Comparison of ENCODE assay signal across 8 mouse cellular contexts in the genomic region with DNA sequence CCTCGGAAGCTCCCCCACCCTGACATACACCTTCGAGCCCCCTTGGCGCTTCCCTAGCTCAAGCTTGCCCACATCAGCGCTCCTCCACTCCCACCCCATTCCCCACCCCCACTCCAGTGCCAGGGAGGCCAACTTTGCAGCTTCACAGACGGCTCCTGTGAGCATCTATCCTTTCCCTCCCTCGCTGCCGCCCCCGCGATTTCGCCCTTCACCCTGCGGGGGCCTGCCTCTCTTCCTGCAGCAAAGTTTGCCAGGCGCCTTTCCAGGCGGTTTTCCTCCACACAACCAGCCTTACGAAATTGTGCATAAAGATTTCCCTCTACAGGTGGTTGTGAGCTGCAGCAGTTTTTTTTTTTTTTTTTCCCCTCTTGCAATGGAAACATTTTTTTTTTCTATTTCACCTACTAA.
DNase-seq lines count a peak whose midpoint lies in the region; ATAC-seq and TF ChIP-seq lines count a peak whose summit lies in the region.

No protein-coding gene starts in this region.

- 2% methylated on average over 14 of the region's 14 CpGs for WGBS in kidney, adult 2 months
- under 1% methylated on average over 14 of the region's 14 CpGs for WGBS in forebrain, embryonic 12.5 days
- WGBS in neural tube, embryonic 14.5 days = 0% methylated on average over 13 of the region's 14 CpGs

- no peak for TF ChIP-seq CTCF in kidney, adult 2 months (conservative IDR thresholded peaks at IDR 0.05; ENCODE audit: insufficient read depth, insufficient read length, low read depth, low read length)

- H3K36me3 ChIP-seq in kidney, adult 2 months (ENCODE audit: control insufficient read depth, insufficient read depth, low read length) = no peaks in the 10 kb centered on the region
- H3K36me3 ChIP-seq in forebrain, embryonic 12.5 days (replicated peaks) = 0 out of 2 replicates have a peak, but pooled peaks cover 5% of the 10 kb centered on the region
- H3K36me3 ChIP-seq in neural tube, embryonic 14.5 days (ENCODE audit: control insufficient read depth, insufficient read depth, low read length) = no peaks in the 10 kb centered on the region

- TF ChIP-seq POLR2A in kidney, adult 2 months (IDR thresholded peaks at IDR 0.05; ENCODE audit: low read depth, low read length) = no peak

- ATAC-seq in forebrain, embryonic 12.5 days (ENCODE audit: low FRiP score) = peak; percentile 15; the same call in 1 of the 2 replicates
- ATAC-seq in neural tube, embryonic 14.5 days (ENCODE audit: low read depth) = 0 out of 2 replicates have a peak, but pooled peaks have one; percentile 12
- ATAC-seq in megakaryocyte-erythroid progenitor cell, adult 5-6 weeks (replicated peaks; ENCODE audit: low FRiP score, low TSS enrichment, poor library complexity, severe bottlenecking) = no peak

- H3K9ac ChIP-seq in forebrain, embryonic 12.5 days = peak overlapping the region; percentile 51
- no peak overlapping the region for H3K9ac ChIP-seq in neural tube, embryonic 14.5 days (replicated peaks; ENCODE audit: low read depth, low read length)

- H3K4me1 ChIP-seq in kidney, adult 2 months (ENCODE audit: control insufficient read depth, insufficient read depth, low read length) = 0 out of 2 replicates have a peak, but pooled peaks cover 2% of the 10 kb centered on the region
- H3K4me1 ChIP-seq in forebrain, embryonic 12.5 days = peaks cover 57% of the 10 kb centered on the region
- H3K4me1 ChIP-seq in neural tube, embryonic 14.5 days (ENCODE audit: control insufficient read depth, insufficient read depth, low read length) = peaks cover 20% of the 10 kb centered on the region; the same call in 1 of the 2 replicates

- peaks cover 2% of the 10 kb centered on the region; the same call in 1 of the 2 replicates for H3K27me3 ChIP-seq in kidney, adult 2 months (replicated peaks; ENCODE audit: control insufficient read depth, insufficient read depth, low read length)
- no peaks in the 10 kb centered on the region for H3K27me3 ChIP-seq in forebrain, embryonic 12.5 days
- H3K27me3 ChIP-seq in neural tube, embryonic 14.5 days (ENCODE audit: control insufficient read depth, insufficient read depth, low read length) = no peaks in the 10 kb centered on the region

- H3K4me2 ChIP-seq in forebrain, embryonic 12.5 days = peak overlapping the region; percentile 63
- peak overlapping the region; percentile 59 for H3K4me2 ChIP-seq in neural tube, embryonic 14.5 days (ENCODE audit: low read depth, low read length)

- no peak for DNase-seq in kidney, adult 2 months
- DNase-seq in kidney, adult 18-20 months = no peak
- DNase-seq in NIH3T3 (ENCODE audit: low read depth) = peak; percentile 84
- peak; percentile 20 to 24 for DNase-seq in kidney, postnatal 36 days
- no peak for DNase-seq in spleen, postnatal 4 days (ENCODE audit: low spot score in 2 of 2)

- H3K9me3 ChIP-seq in forebrain, embryonic 12.5 days = no peaks in the 10 kb centered on the region
- no peaks in the 10 kb centered on the region for H3K9me3 ChIP-seq in neural tube, embryonic 14.5 days (ENCODE audit: control insufficient read depth, low read length)

- H3K4me3 ChIP-seq in kidney, adult 2 months (ENCODE audit: insufficient read depth, low read depth, low read length) = 0 out of 2 replicates have a peak overlapping the region, but pooled peaks have one; percentile 13
- peak overlapping the region; percentile 46 for H3K4me3 ChIP-seq in forebrain, embryonic 12.5 days (replicated peaks)
- peak overlapping the region; percentile 22 for H3K4me3 ChIP-seq in neural tube, embryonic 14.5 days (ENCODE audit: low read depth, low read length)

- H3K27ac ChIP-seq in kidney, adult 2 months (ENCODE audit: insufficient read depth, low read depth, low read length) = no peak overlapping the region
- H3K27ac ChIP-seq in forebrain, embryonic 12.5 days = peak overlapping the region; percentile 93
- H3K27ac ChIP-seq in neural tube, embryonic 14.5 days (ENCODE audit: low read depth, low read length) = peak overlapping the region; percentile 44; the same call in 1 of the 2 replicates

Comparison
In these comparisons a context has a peak if more than half of its experiments do, and no peak if none do; other contexts are left out.
1. DNase-seq: peak in NIH3T3 (single experiment) and kidney, postnatal 36 days (2 of 2); none in kidney, adult 2 months (single experiment), kidney, adult 18-20 months (single experiment) and spleen, postnatal 4 days (0 of 2).
2. Peak in every context shown above with its lines, with median percentiles within 50 percentile points of each other: H3K4me3 ChIP-seq.